Mouse (Mus musculus): ENCODE measurements around the gene Ptafr.

The Ptafr gene

DNA sequence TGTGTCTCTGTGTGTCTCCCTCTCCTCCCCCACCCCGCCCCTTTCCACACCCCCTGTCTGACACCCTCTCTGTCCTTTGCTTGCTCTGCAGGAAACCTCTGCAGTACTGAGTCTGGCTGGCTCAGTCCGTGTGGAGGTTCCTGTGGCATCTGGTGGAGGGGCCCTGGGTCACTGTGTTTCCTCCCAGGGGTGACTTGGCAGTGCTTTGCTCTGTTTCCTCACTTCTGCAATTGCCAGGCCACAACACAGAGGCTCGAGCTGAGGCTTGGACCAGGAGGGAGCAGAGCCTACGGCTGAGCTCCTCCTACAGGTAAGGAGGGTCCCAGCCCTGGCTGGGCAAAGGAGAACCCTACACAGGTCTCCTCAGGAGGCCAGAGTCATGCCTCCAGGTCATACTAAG, at the start of gene Ptafr:
Ptafr (plus strand) TSS at position 103 of the 400 bp plus-strand sequence.
- no peak for DNase-seq (ENCODE audit: extremely low spot score, low spot score)

DNA sequence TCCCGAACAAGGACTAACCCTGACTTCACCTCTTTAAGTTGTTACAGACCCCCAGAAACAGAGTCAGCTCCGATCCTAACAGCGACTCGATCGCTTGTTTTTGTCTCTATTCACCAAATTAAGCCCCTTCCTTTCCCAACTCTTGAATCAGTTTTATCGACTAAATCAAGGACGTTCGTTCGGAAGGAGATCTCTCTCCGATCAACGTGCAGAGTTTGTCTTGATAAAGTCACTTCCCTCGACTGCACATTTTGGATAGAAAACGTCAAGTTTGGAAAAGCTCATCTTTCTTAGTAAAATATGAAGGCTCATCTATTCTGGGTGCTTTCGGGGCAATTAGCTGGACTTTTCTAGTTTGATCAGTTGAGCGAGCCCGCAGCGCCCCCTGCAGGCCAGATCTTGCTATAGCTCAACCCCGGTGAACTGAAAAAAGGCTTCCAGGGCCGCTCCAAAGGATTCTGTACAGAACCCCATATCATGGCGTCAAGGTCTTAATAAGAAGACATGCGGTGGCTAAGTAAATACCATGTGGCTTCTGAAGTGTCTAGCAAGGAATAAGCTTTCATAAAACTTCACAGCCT, 49.2 kb upstream of the Ptafr start:
- DNase-seq (ENCODE audit: extremely low spot score, low spot score): peak; percentile 90

- DNase-seq (ENCODE audit: extremely low spot score, low spot score): peak; percentile 76
These were observed 48.3 kb upstream of the Ptafr start for GRCm38 (mm10) chr4:132515369-132516155.

DNA sequence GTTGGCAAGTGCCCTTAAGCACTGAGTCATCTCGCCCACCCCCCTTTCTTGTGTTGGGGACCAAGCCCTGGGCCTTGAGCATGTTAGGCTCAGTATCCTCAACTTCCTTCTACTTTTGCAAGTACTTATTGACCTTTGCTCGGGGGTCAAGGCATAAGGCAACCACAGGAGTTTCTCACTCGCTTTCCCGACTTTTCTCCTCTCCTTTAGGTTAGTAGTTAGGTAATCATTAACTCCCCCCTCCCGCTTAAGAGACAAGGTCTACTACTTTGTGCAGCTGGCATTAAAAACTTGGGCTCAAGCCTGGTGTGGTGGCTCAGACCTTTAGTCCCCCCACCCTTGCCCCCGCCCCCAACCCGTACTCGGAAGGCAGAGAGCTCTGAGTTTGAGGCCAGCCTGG, 45.8 kb upstream of the Ptafr start:
- no peak for DNase-seq (ENCODE audit: extremely low spot score, low spot score)

DNA sequence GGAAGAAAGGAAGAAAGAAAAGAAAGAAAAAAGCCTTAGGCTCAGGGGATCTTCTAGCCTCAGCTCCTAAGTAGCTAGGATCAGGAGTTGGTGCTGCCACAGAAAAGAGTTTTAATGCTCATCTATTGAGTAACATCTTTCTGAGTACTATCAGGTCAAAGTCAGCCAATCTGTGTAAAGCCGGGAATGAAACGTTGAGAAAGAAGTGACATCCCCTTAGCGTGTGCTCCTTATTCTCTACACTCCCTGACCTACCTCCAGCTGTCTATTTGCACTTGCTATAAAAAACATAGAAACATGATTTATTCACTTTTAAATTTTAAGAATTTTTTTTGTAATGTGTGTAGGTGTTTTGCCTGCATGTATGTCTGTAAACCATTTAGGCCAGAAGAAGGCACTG, 44.7 kb upstream of the Ptafr start:
- DNase-seq (ENCODE audit: extremely low spot score, low spot score): no peak

DNA sequence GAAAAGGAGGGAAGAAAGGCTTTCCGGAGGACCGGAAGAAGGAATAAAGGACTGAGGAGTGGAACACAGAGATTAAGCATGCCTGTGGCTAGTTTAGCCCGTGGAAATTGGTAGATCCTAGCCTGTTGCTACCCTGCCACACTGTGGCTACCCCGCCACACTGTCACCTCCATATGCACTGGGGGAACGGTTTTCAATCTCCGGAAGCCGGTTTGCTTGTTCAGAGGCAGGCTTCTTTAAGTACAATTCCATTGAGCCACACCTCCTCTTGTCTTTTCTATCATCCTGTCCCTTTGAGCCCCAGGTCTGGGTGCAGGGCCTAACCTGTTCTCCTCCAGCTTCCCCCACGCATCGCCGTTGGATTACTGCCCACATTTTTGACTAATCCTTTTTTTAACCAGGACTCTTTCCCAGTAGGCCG, 39.5 kb upstream of the Ptafr start:
- no peak for DNase-seq (ENCODE audit: extremely low spot score, low spot score)

GRCm38 (mm10) chr4:132524808-132525207, 39.1 kb upstream of the Ptafr start:
- no peak for DNase-seq (ENCODE audit: extremely low spot score, low spot score)

DNA sequence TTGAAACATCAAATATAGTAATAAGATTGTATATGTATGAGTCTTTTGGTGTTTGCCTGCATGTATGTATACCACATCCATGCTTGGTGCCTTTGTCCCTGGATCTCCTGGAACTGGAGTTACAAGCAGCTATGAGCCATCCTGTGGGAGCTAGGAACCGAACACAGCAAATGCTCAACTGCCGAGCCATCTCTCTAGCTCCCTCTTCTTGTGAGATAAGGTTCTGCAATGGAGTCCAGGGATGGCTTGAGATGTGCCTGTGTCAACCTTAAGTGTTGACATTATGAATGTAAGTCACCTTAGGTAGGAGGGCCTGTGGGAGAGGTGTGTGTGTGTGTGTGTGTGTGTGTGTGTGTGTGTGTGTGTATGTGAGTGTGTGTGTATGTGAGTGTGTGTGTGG, 37.2 kb upstream of the Ptafr start:
- no peak for DNase-seq (ENCODE audit: extremely low spot score, low spot score)

DNA sequence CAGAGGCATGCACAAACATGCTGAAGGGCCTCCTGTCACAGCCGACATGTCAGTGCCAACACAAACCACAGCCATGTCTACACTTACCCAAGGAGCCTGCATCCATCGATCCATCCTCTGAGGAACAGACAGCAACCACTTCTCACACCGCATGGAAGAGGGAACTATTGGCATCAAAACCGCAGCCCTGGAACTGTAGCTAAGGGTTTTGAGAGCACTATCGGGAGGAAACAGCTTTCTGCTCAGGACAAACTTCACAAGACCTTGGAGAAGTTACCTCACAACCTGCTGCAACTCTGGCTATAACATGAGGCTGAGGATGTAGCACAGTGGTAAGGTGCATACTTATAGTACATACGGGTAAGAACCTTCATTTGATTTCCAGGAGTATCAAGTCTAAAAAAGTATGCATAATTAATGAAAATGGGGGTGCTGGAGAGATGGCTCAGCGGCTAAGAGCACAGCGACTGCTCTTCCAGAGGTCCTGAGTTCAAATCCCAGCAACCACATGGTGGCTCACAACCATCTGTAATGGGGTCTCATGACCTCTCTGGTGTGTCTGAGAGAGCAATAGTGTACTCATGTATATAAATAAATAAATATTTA, 35.8 kb upstream of the Ptafr start:
- DNase-seq (ENCODE audit: extremely low spot score, low spot score): no peak

DNA sequence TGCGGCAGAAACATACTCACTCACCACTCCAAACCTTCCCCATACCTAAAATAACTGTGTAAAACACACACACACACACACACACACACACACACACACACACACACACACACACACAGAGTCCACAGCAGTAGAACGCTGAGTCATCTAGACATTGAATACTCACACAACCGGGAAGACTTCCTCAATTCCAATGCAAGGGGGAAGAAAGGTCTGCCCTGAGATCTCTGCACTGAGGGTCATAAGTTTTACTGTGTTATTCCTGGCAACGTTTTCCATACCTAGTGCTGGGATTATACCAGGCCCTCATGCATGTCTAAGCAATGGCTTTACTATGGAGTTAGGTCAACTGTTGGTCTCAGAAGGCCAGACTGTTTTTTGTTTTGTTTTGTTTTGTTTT, 34.5 kb upstream of the Ptafr start:
- DNase-seq (ENCODE audit: extremely low spot score, low spot score): no peak

DNA sequence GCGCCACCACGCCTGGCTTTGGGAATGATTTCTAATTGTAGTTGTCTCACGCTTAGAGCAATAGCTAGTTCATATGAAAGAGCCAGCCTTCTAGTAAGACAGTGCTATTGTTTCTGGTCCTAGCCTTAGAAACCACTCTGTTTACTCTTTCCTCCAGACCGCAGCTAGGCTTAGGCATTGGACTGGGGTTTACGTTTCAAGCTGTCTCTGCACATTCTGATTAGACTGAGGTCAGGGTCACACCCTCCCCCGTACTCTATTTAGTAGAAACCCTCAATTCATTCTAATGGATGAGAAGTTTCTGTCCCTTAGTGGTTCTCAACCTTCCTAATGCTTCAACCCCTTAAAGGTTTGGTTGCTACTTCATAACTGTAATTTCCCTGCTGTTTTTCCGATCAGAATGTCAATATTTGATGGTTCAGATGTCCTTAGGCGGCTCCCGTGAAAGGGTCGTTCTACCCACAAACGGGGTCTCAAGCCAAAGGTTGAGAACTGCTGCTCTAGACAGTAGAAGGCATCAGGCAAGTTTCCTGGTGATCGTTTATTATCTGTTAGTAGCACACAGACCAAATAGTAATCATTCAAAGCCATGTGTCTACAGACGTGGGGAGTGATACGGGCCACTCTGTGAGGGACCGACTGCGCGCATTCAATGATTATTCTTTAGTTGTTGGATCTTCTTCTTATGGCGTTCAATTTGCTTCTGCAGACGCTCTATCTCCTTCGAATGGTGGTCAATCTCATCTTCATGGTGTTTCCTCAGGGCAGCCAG, 33.6 kb upstream of the Ptafr start:
- DNase-seq (ENCODE audit: extremely low spot score, low spot score): no peak

- no peak for DNase-seq (ENCODE audit: extremely low spot score, low spot score)
These were observed 31.4 kb upstream of the Ptafr start for GRCm38 (mm10) chr4:132532496-132532895.

DNA sequence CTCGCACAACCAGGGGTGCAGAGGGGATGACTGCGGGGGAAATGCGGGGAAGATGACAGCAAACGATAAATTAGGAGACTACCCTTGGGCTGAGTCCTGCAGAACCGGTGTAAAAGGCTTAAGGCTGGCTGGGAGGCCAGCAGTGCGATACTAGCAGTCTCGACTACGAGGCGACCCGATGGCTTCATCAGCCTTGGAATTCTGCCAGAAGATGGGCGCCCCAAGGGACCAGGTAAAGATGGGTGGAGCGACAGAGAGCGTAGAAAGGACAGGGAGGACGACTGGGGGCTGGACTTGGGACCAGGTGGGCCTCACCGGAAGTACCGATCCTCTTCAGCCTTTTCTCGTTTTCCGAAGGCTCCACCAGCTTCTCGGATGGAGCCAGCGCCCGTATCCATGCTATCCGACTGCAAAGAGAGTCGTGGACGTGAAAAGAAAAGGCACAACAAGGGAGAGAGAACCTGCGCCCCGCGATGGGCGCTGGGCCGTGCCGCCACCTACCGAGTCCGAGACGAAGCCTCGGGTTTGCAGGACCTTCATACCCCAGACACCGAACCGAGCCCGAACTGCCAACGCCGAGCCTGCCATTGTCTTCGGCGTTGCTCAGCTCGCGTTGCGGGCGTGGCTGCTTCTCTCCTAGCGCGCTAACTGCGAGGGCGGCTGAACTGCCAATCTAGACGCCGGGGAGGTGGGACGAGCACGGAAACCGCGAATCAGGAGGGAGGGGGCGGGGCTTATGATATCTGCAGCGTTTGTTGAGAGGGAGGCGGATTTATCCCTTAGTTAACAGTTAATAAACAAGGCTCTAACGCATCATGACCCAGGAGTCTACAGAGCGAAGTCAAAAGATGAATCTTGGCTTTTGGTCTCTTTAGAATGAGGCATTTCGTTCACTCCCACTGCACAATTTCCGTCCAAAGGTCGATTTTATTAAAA, 30.6 kb upstream of the Ptafr start, which contains the start of gene Atpif1:
Atpif1 (minus strand) TSS at position 679 of the 936 bp plus-strand sequence.
- DNase-seq (ENCODE audit: extremely low spot score, low spot score): peak; percentile 90

- peak; percentile 93 for DNase-seq (ENCODE audit: extremely low spot score, low spot score)
These were observed 28.3 kb upstream of the Ptafr start, which contains the start of gene Dnajc8 for GRCm38 (mm10) chr4:132535406-132536121. TSS of gene Dnajc8 (plus strand) at chr4:132535550.

DNA sequence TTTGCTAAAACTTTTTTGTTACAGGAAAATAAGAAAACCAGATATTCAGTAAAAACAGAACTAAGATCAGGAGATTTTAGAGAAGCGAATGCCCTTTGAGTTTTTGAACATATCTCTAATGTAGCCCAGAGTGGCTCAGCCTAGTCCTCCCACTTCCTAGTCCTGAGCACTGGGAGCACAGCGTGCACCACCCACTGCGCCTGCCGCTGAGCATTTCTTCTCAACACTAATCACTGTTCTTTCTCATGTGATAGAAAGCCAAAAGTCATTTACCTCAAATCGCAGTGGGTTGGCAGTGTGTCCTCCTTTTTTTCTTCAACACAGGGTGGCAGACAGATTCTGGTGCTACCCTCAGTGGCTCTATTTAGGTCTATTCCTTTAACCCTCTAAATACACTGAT, 24.4 kb upstream of the Ptafr start:
- no peak for DNase-seq (ENCODE audit: extremely low spot score, low spot score)

DNA sequence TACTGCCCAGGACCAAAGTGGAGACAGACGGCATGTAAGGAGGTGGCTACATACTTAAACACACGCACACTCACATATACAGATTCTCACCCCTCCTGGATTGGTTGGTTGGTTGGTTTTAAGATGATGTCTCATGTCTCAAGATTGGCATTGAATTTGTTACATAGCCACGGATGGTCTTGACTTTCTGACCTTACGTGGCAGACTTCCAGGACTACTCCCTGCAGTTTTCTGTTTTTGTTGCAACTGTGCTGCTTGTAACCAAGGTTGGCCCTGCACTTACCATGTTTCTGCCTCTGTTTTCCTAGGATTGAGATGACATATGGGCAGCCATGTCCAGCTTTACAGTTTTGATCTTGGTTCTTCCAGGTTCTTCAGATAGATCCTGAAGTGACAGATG, 22.5 kb upstream of the Ptafr start:
- DNase-seq (ENCODE audit: extremely low spot score, low spot score): no peak

DNA sequence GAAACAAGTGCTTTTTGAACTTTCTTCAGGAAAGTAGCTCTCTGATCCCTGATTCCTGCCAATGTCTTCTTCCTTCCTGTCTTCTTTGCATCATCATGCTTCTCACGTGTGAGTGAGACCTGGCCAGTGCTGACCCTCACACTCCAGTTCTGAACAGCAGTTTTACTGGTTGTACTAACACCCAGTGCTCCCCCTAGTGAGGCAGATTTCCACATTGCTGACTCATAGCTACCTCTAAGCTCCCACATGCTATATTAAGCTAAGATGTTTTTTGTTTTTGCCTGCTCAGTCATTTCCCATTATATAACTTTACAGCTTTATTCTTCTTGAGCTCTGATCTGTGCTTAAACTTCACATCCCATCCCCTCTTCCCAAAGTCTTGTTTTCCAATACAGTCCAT, 21.1 kb upstream of the Ptafr start:
- no peak for DNase-seq (ENCODE audit: extremely low spot score, low spot score)

DNA sequence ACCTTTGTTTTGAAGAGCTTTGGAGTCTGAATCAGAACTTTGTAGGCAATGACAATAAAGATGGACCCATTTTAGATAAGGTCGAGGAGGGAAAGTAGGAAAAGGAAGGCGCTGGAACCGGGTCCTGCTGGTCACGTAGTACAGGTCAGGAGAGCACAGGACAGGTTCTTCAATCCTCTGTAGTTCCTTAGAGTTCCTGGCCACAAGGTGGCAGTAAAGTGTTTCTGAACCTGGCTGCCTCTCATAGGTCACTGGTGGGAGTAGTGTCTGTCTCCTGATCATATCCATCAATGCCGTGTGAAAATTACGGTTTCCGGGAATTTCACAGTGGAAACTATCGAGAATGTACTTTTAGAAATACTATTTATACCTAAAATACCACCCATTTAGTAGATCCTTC, 18.0 kb upstream of the Ptafr start:
- peak; percentile 50 for DNase-seq (ENCODE audit: extremely low spot score, low spot score)

DNA sequence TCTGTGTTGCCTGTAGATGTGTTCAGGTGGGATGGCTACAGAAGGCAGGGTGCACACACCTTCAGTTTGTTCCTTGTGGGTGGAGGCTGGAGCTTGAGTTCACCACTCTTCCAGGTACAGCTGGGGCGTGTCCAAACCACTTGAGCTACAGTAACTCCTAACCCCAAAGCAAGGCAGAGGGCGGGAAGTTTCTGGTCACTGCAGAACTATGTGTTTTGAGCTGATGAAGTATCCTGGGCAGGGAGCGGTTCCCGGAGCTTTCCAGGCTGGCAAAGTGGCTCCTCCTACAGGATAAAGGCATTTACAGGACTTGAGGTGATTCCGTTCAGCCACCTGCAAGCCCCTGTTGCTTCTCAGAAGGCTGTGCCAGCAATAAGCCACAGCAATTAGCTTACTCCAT, 9.6 kb upstream of the Ptafr start:
- DNase-seq (ENCODE audit: extremely low spot score, low spot score): no peak

DNA sequence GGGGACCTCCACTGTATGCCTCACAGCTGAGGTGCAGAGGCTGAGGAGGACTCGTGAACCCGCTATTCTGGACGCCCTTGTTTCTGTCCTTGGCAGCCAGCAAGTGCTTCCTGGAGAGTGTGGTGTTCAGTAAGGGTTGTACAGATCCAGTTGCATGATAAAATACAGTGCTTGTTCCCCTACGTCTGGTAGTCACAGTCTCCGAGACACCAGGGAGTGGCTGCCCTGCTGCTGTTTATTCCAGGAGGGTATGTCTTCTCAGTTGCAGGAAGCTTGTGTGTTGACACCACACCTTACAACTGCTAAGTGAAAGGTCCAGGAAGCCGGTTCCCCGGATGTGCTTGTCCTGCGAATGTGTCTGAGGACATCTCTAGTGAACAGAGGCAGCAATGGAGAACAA, 9.2 kb upstream of the Ptafr start:
- DNase-seq (ENCODE audit: extremely low spot score, low spot score): no peak
